Mouse (Mus musculus) ES-Bruce4 (cell line): Measurements from ENCODE around the gene Dhrs3. TPM values are rescaled to one million over a fixed set of nuclear protein-coding genes. Genes with fewer than 3 reads are reported as not detected.

Source experiments
- H3K27ac ChIP-seq: 2 replicates; pipeline ENCODE4 v1.5.1; 2012; ENCODE audit warnings: low read length, inconsistent platforms; ENCODE audit not compliant: insufficient read depth
- H3K27me3 ChIP-seq: 2 replicates; pipeline ENCODE4 v1.6.1; 2012; ENCODE audit warnings: mild to moderate bottlenecking, low read length, inconsistent platforms; ENCODE audit not compliant: control insufficient read depth, poor library complexity, insufficient read depth, severe bottlenecking
- H3K36me3 ChIP-seq: 2 replicates; pipeline ENCODE4 v1.6.1; 2012; ENCODE audit warnings: inconsistent platforms, mild to moderate bottlenecking, low read length, moderate library complexity; ENCODE audit not compliant: control insufficient read depth, poor library complexity, insufficient read depth, severe bottlenecking
- H3K4me1 ChIP-seq: one replicate; pipeline ENCODE4 v1.8.1; 2011; ENCODE audit warnings: low read length; ENCODE audit not compliant: control insufficient read depth, insufficient read depth
- H3K4me3 ChIP-seq: 2 replicates; pipeline ENCODE4 v1.5.1; 2011; ENCODE audit warnings: low read depth, mild to moderate bottlenecking, low read length
- H3K9ac ChIP-seq: 2 replicates; pipeline ENCODE4 v1.6.1; 2012; ENCODE audit warnings: low read depth, mild to moderate bottlenecking, inconsistent platforms; ENCODE audit not compliant: poor library complexity, severe bottlenecking
- H3K9me3 ChIP-seq: replicated peaks from 2 replicates; pipeline ENCODE4 v1.6.1; 2012; ENCODE audit warnings: mild to moderate bottlenecking, low read length, inconsistent platforms; ENCODE audit not compliant: control insufficient read depth, poor library complexity, insufficient read depth, severe bottlenecking
- CTCF ChIP-seq: IDR thresholded peaks from one replicate; pipeline ENCODE4 v1.8.1; 2011; ENCODE audit warnings: low read depth, low read length
- EP300 ChIP-seq: IDR thresholded peaks from 2 replicates; pipeline ENCODE4 v1.6.1; 2011; ENCODE audit warnings: low read depth, low read length; ENCODE audit not compliant: insufficient read depth
- POLR2A ChIP-seq: IDR thresholded peaks from one replicate; pipeline ENCODE4 v1.8.1; 2011; ENCODE audit warnings: low read length; ENCODE audit not compliant: insufficient read depth
- polyA plus RNA-seq: library from polyadenylated mRNA; stranded (reverse); fragments of >200 nt; gene quantifications from 2 replicates; pipeline ENCODE4 v1.2.4, GENCODE M21; 2011; ENCODE audit warnings: low read depth; ENCODE audit not compliant: missing spikeins, insufficient read depth, insufficient read length

Gene Dhrs3
- polyA plus RNA-seq, 1 experiment = 10.4 TPM

DNA sequence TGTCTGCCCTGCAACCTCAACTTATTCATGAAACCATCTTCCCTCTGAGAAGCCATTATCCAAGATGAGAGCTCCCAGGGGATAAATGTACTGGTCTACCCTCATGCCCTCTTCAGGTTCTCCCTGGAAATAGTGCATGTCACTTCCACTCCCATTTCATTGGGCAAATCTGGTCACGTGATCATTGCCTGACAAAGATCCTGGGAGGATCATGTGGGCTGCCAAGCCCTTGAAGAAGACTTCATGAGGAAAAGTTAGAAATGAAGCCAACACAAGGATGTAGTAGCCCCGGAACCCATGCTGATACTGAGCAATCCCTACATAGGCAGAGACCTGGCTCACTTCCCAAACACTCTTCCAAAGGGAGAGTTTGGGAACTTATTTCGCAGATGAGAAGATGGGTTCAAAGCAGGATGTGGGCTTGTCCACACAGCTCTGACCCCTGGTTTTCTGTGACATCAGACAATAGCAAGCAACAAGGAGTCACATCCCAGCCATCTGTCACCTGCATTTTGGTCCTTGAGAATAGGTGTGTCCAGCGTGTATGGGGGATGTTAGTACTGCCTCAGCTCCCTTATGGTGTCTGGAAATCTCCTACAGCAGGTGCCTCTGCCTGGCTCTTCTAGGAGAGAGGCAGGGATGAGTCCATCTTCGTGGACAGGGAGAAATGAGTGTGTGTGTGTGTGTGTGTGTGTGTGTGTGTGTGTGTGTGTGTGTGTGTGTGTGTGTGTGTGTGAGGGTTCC, 36.2 kb downstream of the Dhrs3 start:
- Histone ChIP-seq H3K4me1 (no peaks in the 10 kb centered on the region), H3K27me3 (no peaks in the 10 kb centered on the region), H3K27ac (no peak overlapping the region), H3K9me3 (peaks cover 7% of the 10 kb centered on the region), H3K9ac (no peak overlapping the region), H3K4me3 (no peak overlapping the region), H3K36me3 (no peaks in the 10 kb centered on the region)
- no peak for TF ChIP-seq EP300

DNA sequence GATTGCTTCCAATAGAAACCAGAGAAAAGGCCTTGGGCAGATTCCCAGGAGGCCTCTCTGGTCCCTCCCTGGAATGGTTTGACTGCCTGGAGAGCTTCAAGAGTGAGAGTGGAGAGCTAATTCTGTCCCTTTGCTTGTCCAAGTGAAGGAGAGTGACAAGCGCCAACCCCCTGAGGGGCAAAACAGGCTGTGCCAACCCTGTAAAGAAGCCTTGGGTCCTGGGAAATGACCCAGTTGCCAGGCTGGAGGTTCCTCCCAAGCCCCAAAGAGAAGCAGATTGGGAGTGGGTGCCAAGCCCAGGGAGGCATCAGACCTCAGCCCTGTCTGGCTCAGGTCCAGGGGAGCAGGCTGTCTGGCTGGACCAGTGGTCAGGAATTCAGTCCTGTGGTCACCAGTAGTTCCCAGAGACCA, 37.2 kb downstream of the Dhrs3 start:
- H3K4me1 ChIP-seq = no peaks in the 10 kb centered on the region
- H3K27ac ChIP-seq = no peak overlapping the region

DNA sequence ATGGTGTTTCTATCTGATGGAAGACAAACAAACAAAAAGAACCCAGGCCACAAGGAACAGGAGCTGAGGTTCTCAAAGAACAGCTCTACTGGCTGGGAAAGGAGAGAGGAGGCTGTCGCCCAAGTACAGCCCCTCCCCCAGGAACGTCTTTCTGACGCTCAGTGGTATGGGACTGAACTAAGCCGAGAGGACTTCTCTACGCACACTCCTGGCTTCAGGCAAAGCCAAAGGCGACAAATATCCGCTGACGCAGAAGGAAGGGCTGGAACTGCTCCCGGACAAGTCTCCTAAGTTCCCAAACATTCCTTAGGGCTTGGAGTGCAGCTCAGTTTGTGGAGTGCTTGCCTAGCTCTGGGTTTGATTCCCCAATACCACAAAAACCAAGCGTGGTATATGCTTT, 37.7 kb downstream of the Dhrs3 start:
- TF ChIP-seq EP300 (no peak), POLR2A (no peak), CTCF (no peak)
- no peaks in the 10 kb centered on the region for H3K4me1 ChIP-seq
- H3K9ac ChIP-seq = no peak overlapping the region
- H3K9me3 ChIP-seq = peaks cover 7% of the 10 kb centered on the region
- H3K27me3 ChIP-seq = no peaks in the 10 kb centered on the region
- H3K4me3 ChIP-seq = no peak overlapping the region
- no peaks in the 10 kb centered on the region for H3K36me3 ChIP-seq
- no peak overlapping the region for H3K27ac ChIP-seq

More for the DNA sequence above, 37.2 kb downstream of the Dhrs3 start:
- Histone ChIP-seq H3K9ac (no peak overlapping the region), H3K27me3 (no peaks in the 10 kb centered on the region), H3K4me3 (no peak overlapping the region), H3K36me3 (no peaks in the 10 kb centered on the region), H3K9me3 (peaks cover 7% of the 10 kb centered on the region)
- TF ChIP-seq CTCF (no peak), POLR2A (no peak), EP300 (no peak)

DNA sequence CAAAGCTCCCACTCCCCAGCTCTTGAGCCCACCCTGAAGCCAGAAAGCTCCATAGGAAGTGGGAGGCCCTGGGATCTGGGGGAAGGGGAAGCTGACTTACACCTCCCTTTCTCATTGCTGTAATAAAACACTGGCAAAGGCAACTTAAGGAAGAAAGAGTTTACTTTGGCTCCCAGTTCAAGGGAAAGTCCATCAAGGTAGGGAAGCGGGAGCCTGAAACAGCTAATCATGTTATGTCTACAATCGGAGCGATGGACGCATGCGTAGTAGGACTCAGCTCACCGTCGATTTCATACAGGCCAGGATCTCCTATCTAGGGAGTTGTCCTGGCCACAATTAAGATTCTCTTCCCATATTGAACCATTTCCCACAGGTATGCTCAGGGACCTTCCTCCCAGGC, 38.5 kb downstream of the Dhrs3 start:
- H3K27ac ChIP-seq = no peak overlapping the region
- no peak for TF ChIP-seq CTCF
- TF ChIP-seq POLR2A = no peak
- no peak for TF ChIP-seq EP300

DNA sequence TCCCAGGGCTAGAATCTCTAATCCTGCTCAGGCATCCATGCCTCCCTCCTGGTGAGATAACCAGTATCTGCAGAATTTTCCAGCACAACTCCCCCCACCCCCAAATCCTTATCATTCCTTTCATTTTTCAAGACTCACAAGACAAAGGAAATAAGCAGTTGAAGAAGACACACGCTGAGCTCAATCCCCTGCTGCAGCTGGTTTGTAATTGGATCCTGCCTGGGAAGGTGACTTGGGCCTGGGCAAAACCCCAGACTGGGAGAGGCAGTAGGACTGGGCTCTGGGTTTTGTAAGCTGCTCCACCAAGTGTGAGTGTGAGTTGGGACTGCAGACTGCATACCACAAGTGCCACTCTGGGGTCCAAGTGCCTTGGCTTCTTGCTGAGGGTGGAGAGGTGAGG, 41.9 kb downstream of the Dhrs3 start:
- Histone ChIP-seq H3K4me1 (no peaks in the 10 kb centered on the region), H3K9me3 (peaks cover 7% of the 10 kb centered on the region), H3K27ac (peak overlapping the region; percentile 42; the same call in 1 of the 2 replicates), H3K36me3 (no peaks in the 10 kb centered on the region), H3K9ac (no peak overlapping the region), H3K27me3 (no peaks in the 10 kb centered on the region), H3K4me3 (no peak overlapping the region)
- TF ChIP-seq EP300 = peak; percentile 70; the same call in 1 of the 2 replicates
- TF ChIP-seq CTCF = no peak
- no peak for TF ChIP-seq POLR2A

More for the DNA sequence above, 38.5 kb downstream of the Dhrs3 start:
- no peak overlapping the region for H3K4me3 ChIP-seq
- H3K9ac ChIP-seq = no peak overlapping the region
- H3K4me1 ChIP-seq = no peaks in the 10 kb centered on the region
- no peaks in the 10 kb centered on the region for H3K27me3 ChIP-seq
- peaks cover 7% of the 10 kb centered on the region for H3K9me3 ChIP-seq
- no peaks in the 10 kb centered on the region for H3K36me3 ChIP-seq

DNA sequence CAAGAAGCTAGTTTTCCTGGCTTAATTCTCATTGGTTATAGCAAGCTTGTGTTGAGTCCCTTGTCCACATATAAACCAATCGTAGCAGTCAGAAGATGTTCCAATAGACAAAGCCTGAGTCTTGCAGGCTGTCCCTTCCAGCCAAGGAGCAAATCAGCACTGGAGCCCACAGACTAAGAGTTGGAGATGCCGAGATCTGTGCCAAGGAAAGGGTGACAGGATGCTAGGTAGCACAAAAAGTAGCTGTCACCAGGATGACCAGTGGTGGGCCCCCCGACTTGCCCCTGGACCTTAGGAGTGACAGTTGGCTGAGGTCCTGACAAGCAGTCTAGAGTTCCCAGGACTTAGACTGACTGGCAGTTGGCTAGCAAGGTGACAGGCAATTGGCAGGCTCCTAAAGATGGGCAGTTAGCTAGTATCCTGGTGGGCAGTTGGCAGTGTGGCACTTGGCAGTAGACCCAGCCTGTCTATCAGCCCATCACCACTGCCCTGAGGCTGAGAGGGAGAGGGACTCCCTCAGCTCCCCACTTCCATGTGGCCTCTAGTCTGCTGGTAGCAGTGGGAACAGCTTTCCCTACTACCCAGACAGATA, 44.0 kb downstream of the Dhrs3 start:
- H3K4me1 ChIP-seq = no peaks in the 10 kb centered on the region
- no peak overlapping the region for H3K27ac ChIP-seq
- H3K4me3 ChIP-seq = no peak overlapping the region
- no peaks in the 10 kb centered on the region for H3K27me3 ChIP-seq
- TF ChIP-seq POLR2A (no peak), EP300 (no peak), CTCF (no peak)
- peaks cover 7% of the 10 kb centered on the region for H3K9me3 ChIP-seq
- H3K36me3 ChIP-seq = no peaks in the 10 kb centered on the region
- no peak overlapping the region for H3K9ac ChIP-seq
